Mouse (Mus musculus) spleen, adult 2 months (tissue): ENCODE data around the gene Stk11ip.

ENCODE experiments used
- CTCF ChIP-seq: fragments of 200-500 bp; IDR thresholded peaks from 2 replicates; pipeline ENCODE4 v1.5.1; 2011; ENCODE audit warnings: mild to moderate bottlenecking, inconsistent platforms; ENCODE audit not compliant: insufficient read depth, insufficient read length, insufficient replicate concordance; ENCODE audit errors: extremely low read depth
- POLR2A ChIP-seq: fragments of 200-500 bp; IDR thresholded peaks from 2 replicates; pipeline ENCODE4 v1.6.1; 2011; ENCODE audit warnings: low read depth, low read length, inconsistent platforms

GRCm38 (mm10) chr1:75541496-75541895 is 20.2 kb downstream of the Stk11ip start:
- TF ChIP-seq CTCF = no peak
- TF ChIP-seq POLR2A = no peak
